Mouse (Mus musculus) myocyte (in vitro differentiated cells): ENCODE measurements around the gene Ndufs2.

Experiments
- E2F4 ChIP-seq: IDR thresholded peaks from one replicate; pipeline ENCODE4 v1.6.1; 2011; ENCODE audit warnings: mild to moderate bottlenecking, control low read depth, moderate library complexity; ENCODE audit not compliant: insufficient read depth
- POLR2A ChIP-seq: IDR thresholded peaks from one replicate; pipeline ENCODE4 v1.6.1; 2011; ENCODE audit warnings: low read depth, mild to moderate bottlenecking, control low read depth, moderate library complexity; ENCODE audit not compliant: insufficient read length
- USF1 ChIP-seq: IDR thresholded peaks from one replicate; pipeline ENCODE4 v1.6.1; 2011; ENCODE audit warnings: low read depth, mild to moderate bottlenecking, control low read depth, moderate library complexity

GRCm38 (mm10) chr1:171270573-171270900 lies 19.3 kb upstream of the Ndufs2 start:
- no peak for TF ChIP-seq POLR2A
- no peak for TF ChIP-seq USF1
- TF ChIP-seq E2F4: no peak
